Mouse (Mus musculus): ENCODE data around the gene Ptprm. TPM values are rescaled to one million over a fixed set of nuclear protein-coding genes. Genes with fewer than 3 reads are reported as not detected.

Ptprm gene
- polyA plus RNA-seq, 1 experiment from 2014 or later, result 5.4 TPM

GRCm38 (mm10) chr17:66988014-66988413 lies 366.2 kb downstream of the Ptprm start:
- ATAC-seq, result no peak
- no peak for TF ChIP-seq CTCF (IDR thresholded peaks at IDR 0.05; ENCODE audit: low read depth)
- no peak overlapping the region for H3K4me3 ChIP-seq (ENCODE audit: low read depth, low read length)
- no peaks in the 10 kb centered on the region for H3K9me3 ChIP-seq (ENCODE audit: control insufficient read depth)
- WGBS, result 83% methylated on average over 1 of the region's 1 CpGs
- no peaks in the 10 kb centered on the region for H3K4me1 ChIP-seq (replicated peaks; ENCODE audit: control insufficient read depth, insufficient read depth, low read length)
- H3K36me3 ChIP-seq (ENCODE audit: control insufficient read depth, insufficient read depth), result no peaks in the 10 kb centered on the region
- no peak overlapping the region for H3K9ac ChIP-seq (ENCODE audit: low read depth, low read length)
- no peaks in the 10 kb centered on the region for H3K27me3 ChIP-seq (replicated peaks; ENCODE audit: control insufficient read depth, insufficient read depth, low read length)
- H3K4me2 ChIP-seq (replicated peaks; ENCODE audit: low read depth), result no peak overlapping the region
- no peak overlapping the region for H3K27ac ChIP-seq (ENCODE audit: low read depth, low read length)

GRCm38 (mm10) chr17:66981649-66982048 lies 372.6 kb downstream of the Ptprm start:
- no peaks in the 10 kb centered on the region for H3K36me3 ChIP-seq (ENCODE audit: control insufficient read depth, insufficient read depth)
- no peaks in the 10 kb centered on the region for H3K4me1 ChIP-seq (replicated peaks; ENCODE audit: control insufficient read depth, insufficient read depth, low read length)
- no peak overlapping the region for H3K27ac ChIP-seq (ENCODE audit: low read depth, low read length)
- ATAC-seq, result no peak
- no peak overlapping the region for H3K4me3 ChIP-seq (ENCODE audit: low read depth, low read length)
- no peaks in the 10 kb centered on the region for H3K27me3 ChIP-seq (replicated peaks; ENCODE audit: control insufficient read depth, insufficient read depth, low read length)
- no peaks in the 10 kb centered on the region for H3K9me3 ChIP-seq (ENCODE audit: control insufficient read depth)
- 68% methylated on average over 2 of the region's 2 CpGs for WGBS
- H3K9ac ChIP-seq (ENCODE audit: low read depth, low read length), result no peak overlapping the region
- TF ChIP-seq CTCF (IDR thresholded peaks at IDR 0.05; ENCODE audit: low read depth), result no peak
- no peak overlapping the region for H3K4me2 ChIP-seq (replicated peaks; ENCODE audit: low read depth)

- Histone ChIP-seq H3K27me3 (replicated peaks; ENCODE audit: control insufficient read depth, insufficient read depth, low read length) (no peaks in the 10 kb centered on the region), H3K27ac (ENCODE audit: low read depth, low read length) (no peak overlapping the region), H3K36me3 (ENCODE audit: control insufficient read depth, insufficient read depth) (no peaks in the 10 kb centered on the region), H3K4me2 (replicated peaks; ENCODE audit: low read depth) (no peak overlapping the region), H3K4me1 (replicated peaks; ENCODE audit: control insufficient read depth, insufficient read depth, low read length) (no peaks in the 10 kb centered on the region), H3K9ac (ENCODE audit: low read depth, low read length) (no peak overlapping the region), H3K9me3 (ENCODE audit: control insufficient read depth) (no peaks in the 10 kb centered on the region), H3K4me3 (ENCODE audit: low read depth, low read length) (no peak overlapping the region)
- no peak for TF ChIP-seq CTCF (IDR thresholded peaks at IDR 0.05; ENCODE audit: low read depth)
- no peak for ATAC-seq
- 70% methylated on average over 5 of the region's 5 CpGs for WGBS
These were observed 374.3 kb downstream of the Ptprm start for GRCm38 (mm10) chr17:66979971-66980370.

GRCm38 (mm10) chr17:66976490-66976889 lies 377.8 kb downstream of the Ptprm start:
- TF ChIP-seq CTCF (IDR thresholded peaks at IDR 0.05; ENCODE audit: low read depth), result no peak

GRCm38 (mm10) chr17:66972976-66973375 lies 381.3 kb downstream of the Ptprm start:
- H3K36me3 ChIP-seq (ENCODE audit: control insufficient read depth, insufficient read depth), result no peaks in the 10 kb centered on the region
- no peaks in the 10 kb centered on the region for H3K9me3 ChIP-seq (ENCODE audit: control insufficient read depth)
- 77% methylated on average over 3 of the region's 3 CpGs for WGBS
- no peak overlapping the region for H3K27ac ChIP-seq (ENCODE audit: low read depth, low read length)
- no peak for TF ChIP-seq CTCF (IDR thresholded peaks at IDR 0.05; ENCODE audit: low read depth)
- no peak for ATAC-seq
- H3K4me1 ChIP-seq (replicated peaks; ENCODE audit: control insufficient read depth, insufficient read depth, low read length), result no peaks in the 10 kb centered on the region
- no peak overlapping the region for H3K4me2 ChIP-seq (replicated peaks; ENCODE audit: low read depth)
- H3K27me3 ChIP-seq (replicated peaks; ENCODE audit: control insufficient read depth, insufficient read depth, low read length), result no peaks in the 10 kb centered on the region
- no peak overlapping the region for H3K4me3 ChIP-seq (ENCODE audit: low read depth, low read length)
- no peak overlapping the region for H3K9ac ChIP-seq (ENCODE audit: low read depth, low read length)

More at GRCm38 (mm10) chr17:66976490-66976889, 377.8 kb downstream of the Ptprm start:
- Histone ChIP-seq H3K9me3 (ENCODE audit: control insufficient read depth) (no peaks in the 10 kb centered on the region), H3K9ac (ENCODE audit: low read depth, low read length) (no peak overlapping the region), H3K4me2 (replicated peaks; ENCODE audit: low read depth) (no peak overlapping the region), H3K27me3 (replicated peaks; ENCODE audit: control insufficient read depth, insufficient read depth, low read length) (no peaks in the 10 kb centered on the region), H3K36me3 (ENCODE audit: control insufficient read depth, insufficient read depth) (no peaks in the 10 kb centered on the region), H3K4me3 (ENCODE audit: low read depth, low read length) (no peak overlapping the region), H3K4me1 (replicated peaks; ENCODE audit: control insufficient read depth, insufficient read depth, low read length) (no peaks in the 10 kb centered on the region), H3K27ac (ENCODE audit: low read depth, low read length) (no peak overlapping the region)
- WGBS, result 84% methylated on average over 5 of the region's 5 CpGs
- no peak for ATAC-seq

- H3K4me1 ChIP-seq (replicated peaks; ENCODE audit: control insufficient read depth, insufficient read depth, low read length), result no peaks in the 10 kb centered on the region
- no peaks in the 10 kb centered on the region for H3K9me3 ChIP-seq (ENCODE audit: control insufficient read depth)
- no peak for ATAC-seq
- 72% methylated on average over 5 of the region's 5 CpGs for WGBS
- TF ChIP-seq CTCF (IDR thresholded peaks at IDR 0.05; ENCODE audit: low read depth), result no peak
- H3K27me3 ChIP-seq (replicated peaks; ENCODE audit: control insufficient read depth, insufficient read depth, low read length), result no peaks in the 10 kb centered on the region
- no peak overlapping the region for H3K4me3 ChIP-seq (ENCODE audit: low read depth, low read length)
- no peaks in the 10 kb centered on the region for H3K36me3 ChIP-seq (ENCODE audit: control insufficient read depth, insufficient read depth)
- H3K27ac ChIP-seq (ENCODE audit: low read depth, low read length), result no peak overlapping the region
- H3K9ac ChIP-seq (ENCODE audit: low read depth, low read length), result no peak overlapping the region
- H3K4me2 ChIP-seq (replicated peaks; ENCODE audit: low read depth), result no peak overlapping the region
These were observed 393.3 kb downstream of the Ptprm start for GRCm38 (mm10) chr17:66960986-66961385.

- no peak for TF ChIP-seq CTCF (IDR thresholded peaks at IDR 0.05; ENCODE audit: low read depth)
- no peak overlapping the region for H3K9ac ChIP-seq (ENCODE audit: low read depth, low read length)
- WGBS, result 66% methylated on average over 6 of the region's 6 CpGs
- H3K4me3 ChIP-seq (ENCODE audit: low read depth, low read length), result no peak overlapping the region
- H3K4me2 ChIP-seq (replicated peaks; ENCODE audit: low read depth), result no peak overlapping the region
- no peaks in the 10 kb centered on the region for H3K4me1 ChIP-seq (replicated peaks; ENCODE audit: control insufficient read depth, insufficient read depth, low read length)
- ATAC-seq, result no peak
- no peaks in the 10 kb centered on the region for H3K36me3 ChIP-seq (ENCODE audit: control insufficient read depth, insufficient read depth)
- H3K27me3 ChIP-seq (replicated peaks; ENCODE audit: control insufficient read depth, insufficient read depth, low read length), result no peaks in the 10 kb centered on the region
- H3K9me3 ChIP-seq (ENCODE audit: control insufficient read depth), result no peaks in the 10 kb centered on the region
- no peak overlapping the region for H3K27ac ChIP-seq (ENCODE audit: low read depth, low read length)
These were observed 393.7 kb downstream of the Ptprm start for GRCm38 (mm10) chr17:66960557-66960956.
